Mouse (Mus musculus) lung, embryonic 16.5 days (tissue): ENCODE data around the gene Ubac2. TPM values are rescaled to one million over a fixed set of nuclear protein-coding genes. Genes with fewer than 3 reads are reported as not detected.
A peak's percentile ranks its signal among the peaks of the same experiment; 100 is the strongest.

ENCODE experiments used
- ATAC-seq: fragments of 200-750 bp; cut with Nextera tagmentation; 2 replicates; pipeline ENCODE4 v1.8.0; 2017; ENCODE audit warnings: low read depth, mild to moderate bottlenecking, moderate library complexity
- H3K27ac ChIP-seq: fragments of 300-500 bp; sonication (generic); 2 replicates; pipeline ENCODE4 v1.5.1; 2014; ENCODE audit warnings: mild to moderate bottlenecking, control low read depth, low read length
- H3K27me3 ChIP-seq: fragments of 300-500 bp; sonication (generic); 2 replicates; pipeline ENCODE4 v1.6.1; 2014; ENCODE audit warnings: low read depth, low read length, mixed read lengths; ENCODE audit not compliant: control insufficient read depth, insufficient read depth
- H3K36me3 ChIP-seq: fragments of 300-500 bp; sonication (generic); 2 replicates; pipeline ENCODE4 v1.6.1; 2014; ENCODE audit warnings: low read length; ENCODE audit not compliant: control insufficient read depth, insufficient read depth
- H3K4me1 ChIP-seq: fragments of 300-500 bp; sonication (generic); replicated peaks from 2 replicates; pipeline ENCODE4 v1.6.1; 2014; ENCODE audit warnings: low read length, mixed read lengths; ENCODE audit not compliant: control insufficient read depth, insufficient read depth
- H3K4me2 ChIP-seq: fragments of 300-500 bp; sonication (generic); 2 replicates; pipeline ENCODE4 v1.6.1; 2014; ENCODE audit warnings: low read depth, low read length, control low read depth
- H3K4me3 ChIP-seq: fragments of 300-500 bp; sonication (generic); 2 replicates; pipeline ENCODE4 v1.5.1; 2014; ENCODE audit warnings: mild to moderate bottlenecking, low read length, control low read depth
- H3K9ac ChIP-seq: fragments of 300-500 bp; sonication (generic); 2 replicates; pipeline ENCODE4 v1.6.1; 2014; ENCODE audit warnings: low read length, control low read depth
- H3K9me3 ChIP-seq: fragments of 300-500 bp; sonication (generic); 2 replicates; pipeline ENCODE4 v1.6.1; 2016; ENCODE audit warnings: low read length; ENCODE audit not compliant: control insufficient read depth
- WGBS: fragments of 180-500 bp; shearing (Covaris S2); extraction: QIAGEN DNeasy Blood & Tissue Kit; methylation state at CpG from one replicate; pipeline ENCODE4 v1.1.7; 2014; 5-methylcytosine and 5-hydroxymethylcytosine counted together
- polyA plus RNA-seq: library from polyadenylated mRNA; unstranded; fragments of >200 nt; fragmentation: Nextera tagmentation; extraction: Ambion mirVana; gene quantifications from 2 replicates; pipeline ENCODE4 v1.2.1, GENCODE M21; 2015

The Ubac2 gene
- polyA plus RNA-seq, 1 experiment from 2014 or later = 56.9 TPM

DNA sequence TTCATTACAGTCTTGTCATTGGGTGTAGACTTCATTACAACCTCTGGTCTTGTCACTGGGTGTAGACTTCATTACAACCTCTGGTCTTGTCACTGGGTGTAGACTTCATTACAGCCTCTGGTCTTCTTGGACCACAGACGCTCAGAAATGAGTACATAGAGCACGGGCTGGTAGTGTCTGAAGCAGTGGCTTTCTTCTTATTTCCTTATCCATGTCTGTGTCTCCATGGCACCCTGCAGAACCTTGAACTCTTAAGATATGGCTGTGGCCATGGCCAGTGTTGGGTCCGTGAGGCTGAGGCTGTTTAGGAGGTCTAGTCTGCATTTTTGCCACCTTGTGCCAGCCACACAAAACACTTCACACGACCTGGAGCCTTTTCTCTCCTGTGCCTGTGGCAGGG is 129.8 kb downstream of the Ubac2 start:
- no peaks in the 10 kb centered on the region for H3K4me1 ChIP-seq
- H3K27ac ChIP-seq = no peak overlapping the region
- no peaks in the 10 kb centered on the region for H3K9me3 ChIP-seq
- H3K4me2 ChIP-seq = no peak overlapping the region
- H3K27me3 ChIP-seq = no peaks in the 10 kb centered on the region
- no peak for ATAC-seq
- H3K4me3 ChIP-seq = no peak overlapping the region
- no peak overlapping the region for H3K9ac ChIP-seq
- peaks cover 2% of the 10 kb centered on the region; the same call in 1 of the 2 replicates for H3K36me3 ChIP-seq
- 82% methylated on average over 4 of the region's 4 CpGs for WGBS

- Histone ChIP-seq H3K4me1 (no peaks in the 10 kb centered on the region), H3K9me3 (no peaks in the 10 kb centered on the region), H3K9ac (no peak overlapping the region), H3K27ac (no peak overlapping the region), H3K4me2 (no peak overlapping the region), H3K4me3 (no peak overlapping the region), H3K27me3 (no peaks in the 10 kb centered on the region), H3K36me3 (peaks cover 2% of the 10 kb centered on the region; the same call in 1 of the 2 replicates)
- WGBS = 85% methylated on average over 13 of the region's 13 CpGs
- ATAC-seq = no peak
These were observed 131.1 kb downstream of the Ubac2 start for GRCm38 (mm10) chr14:122009502-122009901.

GRCm38 (mm10) chr14:122010301-122010700 is 131.9 kb downstream of the Ubac2 start:
- Histone ChIP-seq H3K9me3 (no peaks in the 10 kb centered on the region), H3K36me3 (peaks cover 2% of the 10 kb centered on the region; the same call in 1 of the 2 replicates), H3K27ac (no peak overlapping the region), H3K4me1 (no peaks in the 10 kb centered on the region), H3K9ac (no peak overlapping the region), H3K4me2 (no peak overlapping the region), H3K27me3 (no peaks in the 10 kb centered on the region), H3K4me3 (no peak overlapping the region)
- 73% methylated on average over 7 of the region's 7 CpGs for WGBS
- no peak for ATAC-seq

DNA sequence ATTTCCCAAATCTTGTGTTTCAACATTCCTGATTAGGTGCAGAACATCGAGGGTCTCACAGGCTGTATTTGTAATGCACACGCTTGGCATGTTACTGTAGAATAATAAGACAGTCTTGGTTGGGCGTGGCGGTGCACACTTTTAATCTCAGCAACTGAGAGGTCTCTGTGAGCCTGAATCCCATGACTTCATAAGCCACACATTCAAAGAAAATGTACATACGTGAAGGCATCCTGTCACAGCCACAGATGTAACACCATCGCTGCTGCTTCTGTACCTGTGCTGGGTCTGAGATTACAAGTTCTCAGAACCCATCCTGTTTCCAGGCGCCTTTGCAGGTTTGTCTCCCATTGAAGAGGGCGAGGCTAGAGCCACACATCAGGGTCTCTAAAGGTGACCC is 133.3 kb downstream of the Ubac2 start:
- 90% methylated on average over 8 of the region's 8 CpGs for WGBS
- H3K27ac ChIP-seq = no peak overlapping the region

GRCm38 (mm10) chr14:122012193-122012592 is 133.8 kb downstream of the Ubac2 start:
- no peaks in the 10 kb centered on the region for H3K27me3 ChIP-seq

More for the DNA sequence above, 133.3 kb downstream of the Ubac2 start:
- Histone ChIP-seq H3K27me3 (no peaks in the 10 kb centered on the region), H3K4me1 (no peaks in the 10 kb centered on the region), H3K36me3 (0 out of 2 replicates have a peak, but pooled peaks cover 2% of the 10 kb centered on the region), H3K4me3 (no peak overlapping the region), H3K9me3 (no peaks in the 10 kb centered on the region), H3K4me2 (no peak overlapping the region), H3K9ac (no peak overlapping the region)
- ATAC-seq = no peak

DNA sequence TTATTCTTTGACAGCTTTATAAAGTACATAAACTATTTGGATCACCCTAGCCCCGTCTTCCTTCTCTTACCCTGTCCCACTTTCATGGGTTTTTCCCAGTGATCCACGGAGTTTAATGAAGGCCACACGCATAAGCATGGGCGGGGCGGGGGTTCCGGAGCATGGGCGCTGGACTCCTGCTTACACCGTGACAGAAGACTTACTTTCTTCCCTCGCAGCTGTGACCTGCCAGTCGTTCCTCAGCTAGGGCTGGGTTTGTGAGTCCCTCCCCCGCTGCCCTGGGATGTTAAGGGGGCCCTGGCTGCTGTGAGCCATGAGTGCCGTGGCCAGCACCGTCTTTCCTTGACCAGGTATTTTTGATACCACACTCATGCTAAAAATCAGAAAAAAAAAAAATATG is 134.4 kb downstream of the Ubac2 start:
- no peak overlapping the region for H3K27ac ChIP-seq

More at GRCm38 (mm10) chr14:122012193-122012592, 133.8 kb downstream of the Ubac2 start:
- no peaks in the 10 kb centered on the region for H3K4me1 ChIP-seq
- H3K27ac ChIP-seq = no peak overlapping the region
- no peak overlapping the region for H3K4me2 ChIP-seq
- H3K9me3 ChIP-seq = no peaks in the 10 kb centered on the region
- no peak overlapping the region for H3K9ac ChIP-seq
- 68% methylated on average over 5 of the region's 5 CpGs for WGBS
- H3K4me3 ChIP-seq = no peak overlapping the region
- 0 out of 2 replicates have a peak, but pooled peaks cover 2% of the 10 kb centered on the region for H3K36me3 ChIP-seq
- ATAC-seq = no peak

GRCm38 (mm10) chr14:122013417-122013951 is 135.1 kb downstream of the Ubac2 start:
- Histone ChIP-seq H3K27ac (no peak overlapping the region), H3K9me3 (no peaks in the 10 kb centered on the region), H3K4me3 (no peak overlapping the region), H3K27me3 (no peaks in the 10 kb centered on the region), H3K4me1 (no peaks in the 10 kb centered on the region), H3K4me2 (no peak overlapping the region), H3K36me3 (0 out of 2 replicates have a peak, but pooled peaks cover 2% of the 10 kb centered on the region), H3K9ac (no peak overlapping the region)
- whole genome bisulfite sequencing = 65% methylated on average over 14 of the region's 14 CpGs
- ATAC-seq = peak; percentile 17; the same call in 1 of the 2 replicates

More for the DNA sequence above, 134.4 kb downstream of the Ubac2 start:
- ATAC-seq = no peak
- Histone ChIP-seq H3K4me3 (no peak overlapping the region), H3K36me3 (0 out of 2 replicates have a peak, but pooled peaks cover 2% of the 10 kb centered on the region), H3K27me3 (no peaks in the 10 kb centered on the region), H3K9me3 (no peaks in the 10 kb centered on the region), H3K4me2 (no peak overlapping the region), H3K4me1 (no peaks in the 10 kb centered on the region), H3K9ac (no peak overlapping the region)
- 75% methylated on average over 13 of the region's 13 CpGs for WGBS

- H3K4me2 ChIP-seq = no peak overlapping the region
- ATAC-seq = no peak
- no peaks in the 10 kb centered on the region for H3K4me1 ChIP-seq
- no peak overlapping the region for H3K27ac ChIP-seq
- H3K9me3 ChIP-seq = no peaks in the 10 kb centered on the region
- no peaks in the 10 kb centered on the region for H3K27me3 ChIP-seq
- H3K9ac ChIP-seq = no peak overlapping the region
- no peaks in the 10 kb centered on the region; the same call in 1 of the 2 replicates for H3K36me3 ChIP-seq
- H3K4me3 ChIP-seq = no peak overlapping the region
- WGBS = 72% methylated on average over 2 of the region's 2 CpGs
These were observed 139.5 kb downstream of the Ubac2 start for GRCm38 (mm10) chr14:122017958-122018357.

GRCm38 (mm10) chr14:122019389-122019788 is 141.0 kb downstream of the Ubac2 start:
- Histone ChIP-seq H3K27me3 (no peaks in the 10 kb centered on the region), H3K36me3 (no peaks in the 10 kb centered on the region; the same call in 1 of the 2 replicates), H3K9me3 (no peaks in the 10 kb centered on the region), H3K27ac (no peak overlapping the region), H3K9ac (no peak overlapping the region), H3K4me1 (no peaks in the 10 kb centered on the region), H3K4me3 (no peak overlapping the region), H3K4me2 (no peak overlapping the region)
- no peak for ATAC-seq
- 80% methylated on average over 2 of the region's 2 CpGs for WGBS
